Mouse (Mus musculus): ENCODE measurements around the gene Ano3. TPM values are rescaled to one million over a fixed set of nuclear protein-coding genes. Genes with fewer than 3 reads are reported as not detected.

Gene Ano3
- polyA plus RNA-seq, 2 experiments = under 0.01 TPM; not detected in 1

DNA sequence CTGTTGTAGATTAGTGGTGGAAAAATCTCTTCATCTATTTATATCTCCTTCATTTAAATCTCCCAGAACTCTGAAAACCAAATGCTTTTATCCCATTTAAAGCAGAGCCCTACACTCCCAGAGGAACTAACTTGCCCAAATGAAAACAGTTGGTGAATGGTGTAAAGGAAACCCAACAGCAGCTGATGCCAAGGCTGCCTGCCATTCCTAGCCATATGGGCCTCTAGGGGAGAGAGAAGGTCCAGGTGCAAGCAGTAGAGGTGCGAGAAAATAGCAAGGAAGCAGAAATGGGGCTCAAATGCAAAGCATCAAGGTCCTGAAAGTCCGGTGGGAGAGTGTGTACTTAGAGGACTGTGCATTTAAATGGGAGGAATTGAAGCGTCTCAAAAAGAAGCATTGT lies 44.2 kb downstream of the Ano3 start:
- Histone ChIP-seq H3K9ac (replicated peaks) (no peak overlapping the region), H3K9me3 (ENCODE audit: control insufficient read depth, low read length) (no peaks in the 10 kb centered on the region), H3K4me2 (ENCODE audit: low read depth) (no peak overlapping the region), H3K4me3 (ENCODE audit: insufficient read depth in 1 of 2, low read depth in 2 of 2, low read length in 2 of 2) (no peak overlapping the region), H3K27me3 (ENCODE audit: control insufficient read depth, insufficient read depth, low read length) (no peaks in the 10 kb centered on the region), H3K36me3 (replicated peaks; ENCODE audit: control insufficient read depth, insufficient read depth, low read depth) (no peaks in the 10 kb centered on the region), H3K27ac (no peak overlapping the region), H3K4me1 (replicated peaks; ENCODE audit: control insufficient read depth in 2 of 2, insufficient read depth in 2 of 2, low read length in 1 of 2) (no peaks in the 10 kb centered on the region)
- DNase-seq (ENCODE audit: low read depth in 3 of 3, low spot score in 3 of 3) (no peak), ATAC-seq (ENCODE audit: insufficient read depth) (no peak)
- 36% methylated on average over 3 of the region's 3 CpGs for WGBS (ENCODE audit: insufficient replicate concordance)
- no peak for TF ChIP-seq CTCF (IDR thresholded peaks at IDR 0.05; ENCODE audit: low read depth)
- no peak for TF ChIP-seq EP300 (IDR thresholded peaks at IDR 0.05; ENCODE audit: low read depth)

DNA sequence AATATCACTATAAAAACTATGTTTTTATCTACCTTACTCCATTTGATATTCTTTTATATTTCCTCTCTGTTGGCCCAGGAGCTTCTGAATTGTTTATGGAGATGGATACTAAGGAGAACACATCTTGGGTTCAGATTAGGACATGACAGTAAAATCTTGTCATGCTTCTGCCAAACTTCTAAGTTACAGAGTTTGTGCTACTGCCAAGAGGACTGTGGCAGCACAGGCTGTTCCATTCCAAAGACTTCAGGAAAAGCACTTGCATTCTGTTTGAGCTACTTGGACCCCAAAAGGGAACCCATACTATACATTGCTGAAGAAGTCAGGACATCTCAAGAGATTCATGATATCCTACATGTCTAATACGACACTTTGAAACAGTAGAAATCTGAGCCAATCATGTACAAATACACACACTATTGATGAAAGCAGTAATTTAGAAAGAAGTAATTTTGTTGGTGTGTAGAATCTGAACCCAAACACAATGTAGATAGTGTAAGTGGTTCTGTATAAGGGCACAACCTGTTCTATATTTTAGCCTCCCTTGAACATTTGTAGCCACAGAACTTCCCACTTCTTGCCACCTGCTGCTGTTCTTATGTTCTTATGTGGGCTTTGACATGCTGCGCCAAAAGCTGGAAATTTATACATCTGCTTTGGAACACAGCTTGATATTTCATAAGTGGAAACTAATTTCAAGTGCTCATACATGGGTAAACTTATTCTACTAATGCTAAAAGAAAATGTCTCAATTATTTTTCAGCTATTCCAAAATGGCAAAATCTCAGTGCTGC lies 54.0 kb downstream of the Ano3 start:
- Histone ChIP-seq H3K9me3 (ENCODE audit: control insufficient read depth, low read length) (no peaks in the 10 kb centered on the region), H3K36me3 (replicated peaks; ENCODE audit: control insufficient read depth, insufficient read depth, low read depth) (no peaks in the 10 kb centered on the region), H3K4me2 (ENCODE audit: low read depth) (no peak overlapping the region), H3K27me3 (ENCODE audit: control insufficient read depth, insufficient read depth, low read length) (no peaks in the 10 kb centered on the region), H3K4me1 (replicated peaks; ENCODE audit: control insufficient read depth in 2 of 2, insufficient read depth in 2 of 2, low read length in 1 of 2) (no peaks in the 10 kb centered on the region), H3K27ac (no peak overlapping the region), H3K4me3 (ENCODE audit: insufficient read depth in 1 of 2, low read depth in 2 of 2, low read length in 2 of 2) (no peak overlapping the region), H3K9ac (replicated peaks) (no peak overlapping the region)
- no peak for ATAC-seq (ENCODE audit: insufficient read depth)
- 69% methylated on average over 2 of the region's 2 CpGs for WGBS (ENCODE audit: insufficient replicate concordance)
- TF ChIP-seq EP300 (IDR thresholded peaks at IDR 0.05; ENCODE audit: low read depth) = no peak
- DNase-seq (ENCODE audit: low read depth in 3 of 3, low spot score in 3 of 3) = no peak

DNA sequence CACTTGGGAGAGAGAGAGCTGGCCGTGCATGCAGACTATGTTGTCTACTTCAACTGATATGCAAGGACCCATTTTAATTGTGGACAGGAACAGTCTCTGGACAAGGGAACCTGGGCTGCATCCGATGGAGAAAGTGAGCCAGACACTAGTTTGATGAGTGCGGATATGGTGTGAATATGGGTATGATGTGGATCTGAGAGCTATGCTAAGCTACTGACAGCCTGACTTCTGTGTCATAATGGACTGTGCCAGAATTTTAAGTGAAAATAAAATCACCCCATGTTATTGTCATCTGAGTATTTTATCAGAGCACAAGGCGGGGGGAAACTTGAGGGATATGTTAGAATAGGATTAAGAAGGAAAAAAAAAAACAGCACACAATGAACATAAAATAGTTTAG lies 79.1 kb downstream of the Ano3 start:
- TF ChIP-seq EP300 (IDR thresholded peaks at IDR 0.05; ENCODE audit: low read depth) = no peak
- no peak for TF ChIP-seq CTCF (IDR thresholded peaks at IDR 0.05; ENCODE audit: low read depth)
- DNase-seq (ENCODE audit: low read depth in 3 of 3, low spot score in 3 of 3) = no peak
- Histone ChIP-seq H3K27ac (no peak overlapping the region), H3K4me2 (ENCODE audit: low read depth) (no peak overlapping the region), H3K4me1 (replicated peaks; ENCODE audit: control insufficient read depth in 2 of 2, insufficient read depth in 2 of 2, low read length in 1 of 2) (no peaks in the 10 kb centered on the region), H3K36me3 (replicated peaks; ENCODE audit: control insufficient read depth, insufficient read depth, low read depth) (no peaks in the 10 kb centered on the region), H3K27me3 (ENCODE audit: control insufficient read depth, insufficient read depth, low read length) (no peaks in the 10 kb centered on the region), H3K9ac (replicated peaks) (no peak overlapping the region), H3K4me3 (ENCODE audit: insufficient read depth in 1 of 2, low read depth in 2 of 2, low read length in 2 of 2) (no peak overlapping the region), H3K9me3 (ENCODE audit: control insufficient read depth, low read length) (no peaks in the 10 kb centered on the region)
- no peak for ATAC-seq (ENCODE audit: insufficient read depth)
- WGBS (ENCODE audit: insufficient replicate concordance) = 62% methylated on average over 4 of the region's 4 CpGs

DNA sequence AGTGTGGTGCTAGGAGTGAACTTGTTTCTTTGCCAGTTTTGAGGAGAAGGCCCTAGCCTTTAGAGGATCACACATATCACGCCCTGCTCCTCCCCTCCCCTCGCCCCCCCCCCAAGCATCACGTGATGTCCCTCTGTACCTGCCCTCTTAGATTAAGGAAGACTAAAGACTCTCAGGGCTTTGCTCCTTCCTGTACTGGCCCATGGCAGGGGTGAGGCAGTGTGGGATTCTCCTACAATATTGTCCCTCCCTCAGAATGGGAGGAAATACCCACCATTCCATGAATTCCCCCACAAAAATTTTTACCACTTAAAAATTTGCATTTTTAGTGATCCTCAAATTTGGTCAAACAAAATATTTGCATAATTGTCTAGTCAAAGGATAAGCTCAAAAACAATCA lies 85.1 kb downstream of the Ano3 start:
- Histone ChIP-seq H3K9ac (replicated peaks) (no peak overlapping the region), H3K36me3 (replicated peaks; ENCODE audit: control insufficient read depth, insufficient read depth, low read depth) (no peaks in the 10 kb centered on the region), H3K4me3 (ENCODE audit: insufficient read depth in 1 of 2, low read depth in 2 of 2, low read length in 2 of 2) (no peak overlapping the region), H3K4me1 (replicated peaks; ENCODE audit: control insufficient read depth in 2 of 2, insufficient read depth in 2 of 2, low read length in 1 of 2) (no peaks in the 10 kb centered on the region), H3K27ac (no peak overlapping the region), H3K4me2 (ENCODE audit: low read depth) (no peak overlapping the region), H3K27me3 (ENCODE audit: control insufficient read depth, insufficient read depth, low read length) (no peaks in the 10 kb centered on the region), H3K9me3 (ENCODE audit: control insufficient read depth, low read length) (no peaks in the 10 kb centered on the region)
- TF ChIP-seq EP300 (IDR thresholded peaks at IDR 0.05; ENCODE audit: low read depth) (no peak), CTCF (IDR thresholded peaks at IDR 0.05; ENCODE audit: low read depth) (no peak)
- DNase-seq (ENCODE audit: low read depth in 3 of 3, low spot score in 3 of 3) (no peak), ATAC-seq (ENCODE audit: insufficient read depth) (no peak)
- WGBS (ENCODE audit: insufficient replicate concordance) = 36% methylated on average over 3 of the region's 3 CpGs

DNA sequence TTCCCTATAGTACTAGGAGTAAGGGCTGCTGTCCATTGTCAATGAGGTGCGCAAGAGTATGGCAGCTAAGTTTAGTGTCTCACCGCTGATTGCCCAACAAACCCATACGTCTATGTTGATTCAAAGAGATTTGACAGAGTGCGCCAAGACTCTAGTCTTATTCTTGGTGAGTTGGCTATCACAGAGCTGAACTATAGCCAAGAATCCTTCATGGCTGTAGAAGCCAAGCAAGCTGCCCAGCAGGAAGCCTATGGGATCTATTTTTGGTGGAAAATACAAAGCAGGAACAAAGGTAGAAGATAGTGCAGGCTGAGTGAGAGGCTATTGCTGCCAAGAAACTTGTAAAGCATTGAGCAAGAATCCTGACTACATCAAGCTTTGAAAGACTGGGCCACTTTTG lies 87.3 kb downstream of the Ano3 start:
- Histone ChIP-seq H3K27ac (no peak overlapping the region), H3K4me1 (replicated peaks; ENCODE audit: control insufficient read depth in 2 of 2, insufficient read depth in 2 of 2, low read length in 1 of 2) (no peaks in the 10 kb centered on the region), H3K4me2 (ENCODE audit: low read depth) (no peak overlapping the region), H3K36me3 (replicated peaks; ENCODE audit: control insufficient read depth, insufficient read depth, low read depth) (no peaks in the 10 kb centered on the region), H3K4me3 (ENCODE audit: insufficient read depth in 1 of 2, low read depth in 2 of 2, low read length in 2 of 2) (no peak overlapping the region), H3K9ac (replicated peaks) (no peak overlapping the region), H3K27me3 (ENCODE audit: control insufficient read depth, insufficient read depth, low read length) (no peaks in the 10 kb centered on the region), H3K9me3 (ENCODE audit: control insufficient read depth, low read length) (no peaks in the 10 kb centered on the region)
- 85% methylated on average over 4 of the region's 4 CpGs for WGBS (ENCODE audit: insufficient replicate concordance)
- ATAC-seq (ENCODE audit: insufficient read depth) (no peak), DNase-seq (ENCODE audit: low read depth in 3 of 3, low spot score in 3 of 3) (no peak)
- TF ChIP-seq EP300 (IDR thresholded peaks at IDR 0.05; ENCODE audit: low read depth) = no peak
- no peak for TF ChIP-seq CTCF (IDR thresholded peaks at IDR 0.05; ENCODE audit: low read depth)
